Mouse (Mus musculus) CH12.LX (cell line): ENCODE data around the gene Pld5. TPM values are rescaled to one million over a fixed set of nuclear protein-coding genes. Genes with fewer than 3 reads are reported as not detected.

Source experiments
- DNase-seq: peaks from one replicate; pipeline ENCODE4 v3.0.0-alpha.2; 2013; ENCODE audit errors: extremely low read depth
- H3K27ac ChIP-seq: 2 replicates; pipeline ENCODE4 v1.5.1; 2012; ENCODE audit warnings: low read depth, mild to moderate bottlenecking, control low read depth, moderate library complexity; ENCODE audit not compliant: insufficient read depth
- H3K27me3 ChIP-seq: replicated peaks from 2 replicates; pipeline ENCODE3; 2012; ENCODE audit warnings: inconsistent platforms
- H3K36me3 ChIP-seq, 2 experiments: replicated peaks in 1 of 2; 2 replicates each; pipeline versions ENCODE3 to v1.6.1; 2012; ENCODE audit warnings: inconsistent platforms in 1 of 2, low read length in 1 of 2, mild to moderate bottlenecking in 1 of 2, mixed read lengths in 1 of 2, moderate library complexity in 1 of 2; ENCODE audit not compliant: control insufficient read depth in 1 of 2, insufficient read depth in 1 of 2
- H3K4me1 ChIP-seq, 2 experiments: 2 replicates each; pipeline ENCODE4 v1.6.1; 2012; ENCODE audit warnings: inconsistent platforms in 1 of 2, moderate library complexity in 1 of 2; ENCODE audit not compliant: insufficient read depth in 2 of 2, control insufficient read depth in 1 of 2
- H3K4me2 ChIP-seq: 2 replicates; pipeline ENCODE4 v1.6.1; 2012; ENCODE audit warnings: low read depth, mild to moderate bottlenecking, control low read depth; ENCODE audit not compliant: poor library complexity, insufficient read depth, severe bottlenecking
- H3K4me3 ChIP-seq, 3 experiments: fragments of 150-350 bp in 1 of 3; sonication (generic) in 1 of 3; replicated peaks in 1 of 3; 2 replicates each; pipeline versions ENCODE3 to v1.5.1; 2011 to 2012; ENCODE audit warnings: low read depth in 2 of 3, low read length in 2 of 3, mild to moderate bottlenecking in 2 of 3, moderate library complexity in 2 of 3, control low read depth in 1 of 3, improper control_type of control experiment in 1 of 3, inconsistent platforms in 1 of 3, mixed read lengths in 1 of 3; ENCODE audit not compliant: poor library complexity in 1 of 3
- H3K79me2 ChIP-seq: replicated peaks from 2 replicates; pipeline ENCODE4 v1.6.1; 2012; ENCODE audit warnings: mild to moderate bottlenecking, moderate library complexity; ENCODE audit not compliant: control insufficient read depth, poor library complexity, insufficient read depth, severe bottlenecking; ENCODE audit errors: extremely low read depth
- H3K9ac ChIP-seq: 2 replicates; pipeline ENCODE4 v1.6.1; 2012; ENCODE audit warnings: low read depth, mild to moderate bottlenecking, control low read depth, moderate library complexity; ENCODE audit not compliant: insufficient read depth
- H3K9me3 ChIP-seq: replicated peaks from 2 replicates; pipeline ENCODE3; 2012; ENCODE audit warnings: low read length, inconsistent platforms, mixed read lengths
- BHLHE40 ChIP-seq: IDR thresholded peaks from 2 replicates; pipeline ENCODE4 v1.6.1; 2011; ENCODE audit warnings: mild to moderate bottlenecking, low read depth, low read length, improper control_type of control experiment
- CHD2 ChIP-seq: IDR thresholded peaks from 2 replicates; pipeline ENCODE4 v1.6.1; 2011; ENCODE audit warnings: low read length, improper control_type of control experiment
- CTCF ChIP-seq, 2 experiments: IDR thresholded peaks in 1 of 2; conservative IDR thresholded peaks in 1 of 2; 2 replicates each; pipeline ENCODE4 v1.5.1; 2011 to 2012; ENCODE audit warnings: low read depth in 2 of 2, low read length in 2 of 2, improper control_type of control experiment in 1 of 2, inconsistent platforms in 1 of 2, mild to moderate bottlenecking in 1 of 2, moderate library complexity in 1 of 2
- E2F4 ChIP-seq: IDR thresholded peaks from 2 replicates; pipeline ENCODE4 v1.6.1; 2011; ENCODE audit warnings: low read depth, low read length, improper control_type of control experiment; ENCODE audit not compliant: insufficient replicate concordance
- EP300 ChIP-seq: IDR thresholded peaks from 2 replicates; pipeline ENCODE4 v1.6.1; 2011; ENCODE audit warnings: low read length, improper control_type of control experiment
- ETS1 ChIP-seq: conservative IDR thresholded peaks from 2 replicates; pipeline ENCODE4 v1.6.1; 2012; ENCODE audit warnings: low read depth, mild to moderate bottlenecking, inconsistent platforms, low read length, improper control_type of control experiment, moderate library complexity
- HCFC1 ChIP-seq: IDR thresholded peaks from 2 replicates; pipeline ENCODE4 v1.6.1; 2012; ENCODE audit warnings: low read depth, mild to moderate bottlenecking, inconsistent platforms, low read length, improper control_type of control experiment
- IRF4 ChIP-seq: IDR thresholded peaks from 2 replicates; pipeline ENCODE4 v1.6.1; 2014; ENCODE audit warnings: low read depth, mild to moderate bottlenecking, inconsistent platforms, low read length, improper control_type of control experiment
- JUN ChIP-seq: IDR thresholded peaks from 2 replicates; pipeline ENCODE4 v1.6.1; 2011; ENCODE audit warnings: low read depth, mild to moderate bottlenecking, low read length, improper control_type of control experiment, moderate library complexity; ENCODE audit not compliant: insufficient read depth
- JUND ChIP-seq: conservative IDR thresholded peaks from 2 replicates; pipeline ENCODE4 v1.6.1; 2011; ENCODE audit warnings: low read depth, low read length, improper control_type of control experiment
- KAT2A ChIP-seq: IDR thresholded peaks from 2 replicates; pipeline ENCODE4 v1.6.1; 2012; ENCODE audit warnings: low read length, improper control_type of control experiment, inconsistent platforms; ENCODE audit not compliant: insufficient replicate concordance
- MAX ChIP-seq: IDR thresholded peaks from 2 replicates; pipeline ENCODE4 v1.6.1; 2011; ENCODE audit warnings: low read length, improper control_type of control experiment
- MAZ ChIP-seq: IDR thresholded peaks from 2 replicates; pipeline ENCODE4 v1.6.1; 2012; ENCODE audit warnings: low read depth, mild to moderate bottlenecking, inconsistent platforms, low read length, improper control_type of control experiment, moderate library complexity
- MEF2A ChIP-seq: IDR thresholded peaks from 2 replicates; pipeline ENCODE4 v1.6.1; 2014; ENCODE audit warnings: low read depth, mild to moderate bottlenecking, inconsistent platforms, low read length, improper control_type of control experiment, borderline replicate concordance
- MYC ChIP-seq: IDR thresholded peaks from 2 replicates; pipeline ENCODE4 v1.6.1; 2011; ENCODE audit warnings: low read depth, mild to moderate bottlenecking, improper control_type of control experiment, low read length
- NELFE ChIP-seq: IDR thresholded peaks from 2 replicates; pipeline ENCODE4 v1.6.1; 2011; ENCODE audit warnings: low read depth, low read length, improper control_type of control experiment
- NRF1 ChIP-seq: IDR thresholded peaks from 2 replicates; pipeline ENCODE4 v1.6.1; 2014; ENCODE audit warnings: low read depth, mild to moderate bottlenecking, inconsistent platforms, low read length, improper control_type of control experiment, moderate library complexity
- POLR2A ChIP-seq: IDR thresholded peaks from 2 replicates; pipeline ENCODE4 v1.6.1; 2011; ENCODE audit warnings: low read depth, mild to moderate bottlenecking, improper control_type of control experiment, low read length
- POLR2AphosphoS2 ChIP-seq: IDR thresholded peaks from 2 replicates; pipeline ENCODE4 v1.6.1; 2011; ENCODE audit warnings: low read depth, low read length, improper control_type of control experiment
- RAD21 ChIP-seq: IDR thresholded peaks from 2 replicates; pipeline ENCODE4 v1.6.1; 2011; ENCODE audit warnings: low read depth, mild to moderate bottlenecking, low read length, improper control_type of control experiment, moderate library complexity
- RCOR1 ChIP-seq: conservative IDR thresholded peaks from 2 replicates; pipeline ENCODE4 v1.6.1; 2012; ENCODE audit warnings: low read depth, mild to moderate bottlenecking, inconsistent platforms, low read length, improper control_type of control experiment
- TBP ChIP-seq: conservative IDR thresholded peaks from 2 replicates; pipeline ENCODE4 v1.6.1; 2011; ENCODE audit warnings: low read depth, low read length, improper control_type of control experiment
- TCF12 ChIP-seq: IDR thresholded peaks from 2 replicates; pipeline ENCODE4 v1.6.1; 2014; ENCODE audit warnings: low read depth, mild to moderate bottlenecking, inconsistent platforms, low read length, improper control_type of control experiment
- UBTF ChIP-seq: IDR thresholded peaks from 2 replicates; pipeline ENCODE4 v1.6.1; 2012; ENCODE audit warnings: low read depth, mild to moderate bottlenecking, inconsistent platforms, low read length, improper control_type of control experiment, moderate library complexity
- USF2 ChIP-seq: conservative IDR thresholded peaks from 2 replicates; pipeline ENCODE4 v1.6.1; 2011; ENCODE audit warnings: low read depth, low read length, improper control_type of control experiment
- ZKSCAN1 ChIP-seq: IDR thresholded peaks from 2 replicates; pipeline ENCODE4 v1.6.1; 2012; ENCODE audit warnings: low read depth, inconsistent platforms, low read length, improper control_type of control experiment, borderline replicate concordance
- ZNF384 ChIP-seq: IDR thresholded peaks from 2 replicates; pipeline ENCODE4 v1.6.1; 2012; ENCODE audit warnings: low read depth, low read length, improper control_type of control experiment, inconsistent platforms
- dilution Hi-C: fragments of 300-500 bp; cut with MboI; formaldehyde crosslinking; loops from 2 replicates; pipeline ENCODE4 v1.14.3; 2020; ENCODE audit warnings: low sequenced_read_pairs; ENCODE audit not compliant: extremely low pct_unique_long_range_greater_than_20kb, extremely low pct_ligation_motif_present
- in situ Hi-C: fragments of 300-500 bp; cut with MboI; formaldehyde crosslinking; loops from 3 replicates; pipeline ENCODE4 v1.14.3; 2019; ENCODE audit warnings: low sequenced_read_pairs, low pct_ligation_motif_present, low pct_unique_long_range_greater_than_20kb, mixed read lengths
- polyA plus RNA-seq: library from polyadenylated mRNA; unstranded; fragments of >175 nt; gene quantifications from 2 replicates; pipeline ENCODE4 v1.2.1, GENCODE M21; 2012; ENCODE audit warnings: low read depth; ENCODE audit not compliant: insufficient read length
- total RNA-seq, 2 experiments: library from RNA; depleted of rRNA; stranded (reverse); fragments of 300-350 nt in 1 of 2; fragments of >200 nt in 1 of 2; gene quantifications; 2 replicates each; pipeline ENCODE4 v1.2.3; 2012 to 2014

Pld5 gene
- total and polyA plus RNA-seq, 3 experiments, result not detected

DNA sequence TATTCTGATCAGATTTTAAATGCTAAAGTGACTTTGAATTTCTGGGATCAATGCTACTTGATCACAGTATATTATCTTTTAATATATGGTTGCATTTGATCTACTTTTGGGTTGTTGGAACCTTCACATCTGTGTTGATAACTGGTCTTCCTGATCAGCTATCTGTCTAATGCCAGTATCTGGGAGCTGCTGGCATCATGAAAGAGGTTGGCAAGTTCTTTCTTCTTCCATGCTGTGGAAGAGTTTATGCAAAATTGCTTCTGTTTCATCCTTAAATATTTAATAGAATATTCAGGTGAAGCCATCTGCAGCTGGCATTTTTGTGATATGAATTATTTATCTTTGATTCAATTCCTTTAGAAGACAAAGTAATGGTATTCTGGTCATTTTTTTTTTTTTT is 263.6 kb downstream of the Pld5 start:
- dilution Hi-C loops, result no loop called here
- Histone ChIP-seq H3K9me3 (no peaks in the 10 kb centered on the region), H3K27ac (no peak overlapping the region), H3K4me1 (no peaks in the 10 kb centered on the region), H3K36me3 (no peaks in the 10 kb centered on the region), H3K4me3 (no peak overlapping the region), H3K9ac (no peak overlapping the region), H3K27me3 (no peaks in the 10 kb centered on the region), H3K4me2 (no peak overlapping the region), H3K79me2 (no peaks in the 10 kb centered on the region)
- TF ChIP-seq RAD21, result no peak
- TF ChIP-seq IRF4, result no peak
- no peak for TF ChIP-seq POLR2AphosphoS2
- no peak for TF ChIP-seq NRF1
- no peak for TF ChIP-seq MEF2A
- no peak for TF ChIP-seq BHLHE40
- TF ChIP-seq ZNF384, result no peak
- no peak for TF ChIP-seq CHD2
- no peak for TF ChIP-seq USF2
- TF ChIP-seq JUND, result no peak
- no peak for TF ChIP-seq NELFE
- TF ChIP-seq UBTF, result no peak
- no peak for TF ChIP-seq KAT2A
- TF ChIP-seq CTCF (conservative IDR thresholded peaks at IDR 0.05 in 1 of 2, IDR thresholded peaks at IDR 0.05 in 1 of 2; ENCODE audit: low read depth in 2 of 2, low read length in 2 of 2), result no peak
- in situ Hi-C loops, result no loop called here
- DNase-seq, result no peak

DNA sequence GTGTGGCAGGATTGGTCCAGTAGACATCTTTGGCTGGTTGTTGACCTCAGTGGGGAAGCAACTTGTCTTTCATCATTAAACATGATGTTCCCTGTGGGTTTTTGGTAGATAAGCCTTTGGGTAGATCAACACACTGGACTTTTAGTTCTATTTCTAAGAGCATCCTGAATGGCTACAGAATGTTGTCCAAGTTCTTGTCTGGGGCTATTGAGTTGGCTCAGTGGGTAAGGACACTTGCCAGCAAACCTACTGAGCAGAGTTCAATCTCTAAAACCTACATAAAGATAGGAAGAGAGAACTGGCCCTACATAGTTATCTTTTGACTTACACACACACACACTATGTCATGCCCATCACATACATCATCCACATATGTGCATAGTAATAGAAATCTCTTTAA is 264.0 kb downstream of the Pld5 start:
- no peak for DNase-seq
- H3K9ac ChIP-seq, result no peak overlapping the region
- TF ChIP-seq POLR2A (no peak), HCFC1 (no peak), EP300 (no peak), ZNF384 (no peak), TCF12 (no peak), E2F4 (no peak), MAZ (no peak), NRF1 (no peak), TBP (no peak), RCOR1 (no peak), CTCF (conservative IDR thresholded peaks at IDR 0.05 in 1 of 2, IDR thresholded peaks at IDR 0.05 in 1 of 2; ENCODE audit: low read depth in 2 of 2, low read length in 2 of 2) (no peak), MAX (no peak), MYC (no peak), POLR2AphosphoS2 (no peak), JUN (no peak), CHD2 (no peak), USF2 (no peak), ZKSCAN1 (no peak), ETS1 (no peak), JUND (no peak)
- H3K27me3 ChIP-seq, result no peaks in the 10 kb centered on the region
- H3K9me3 ChIP-seq, result no peaks in the 10 kb centered on the region
- H3K36me3 ChIP-seq, result no peaks in the 10 kb centered on the region
- no peaks in the 10 kb centered on the region for H3K79me2 ChIP-seq
- H3K27ac ChIP-seq, result no peak overlapping the region
- no peaks in the 10 kb centered on the region for H3K4me1 ChIP-seq
- dilution Hi-C loops, result no loop called here
- in situ Hi-C loops, result no loop called here
- no peak overlapping the region for H3K4me2 ChIP-seq
- H3K4me3 ChIP-seq, result no peak overlapping the region
